Mouse (Mus musculus) gastrocnemius, postnatal 10 days (tissue): ENCODE results near the gene Acot7. TPM values are rescaled to one million over a fixed set of nuclear protein-coding genes. Genes with fewer than 3 reads are reported as not detected.

Experiments used
- DNase-seq: peaks from one replicate; pipeline ENCODE4 v3.0.0; 2021; ENCODE audit warnings: mixed read lengths
- total RNA-seq, 2 experiments: library from RNA; stranded (reverse); gene quantifications; 2 replicates each; pipeline ENCODE4 v1.2.3; 2021

Gene Acot7
- total RNA-seq, 2 experiments from 2014 or later: 11.9 to 14.1 TPM

DNA sequence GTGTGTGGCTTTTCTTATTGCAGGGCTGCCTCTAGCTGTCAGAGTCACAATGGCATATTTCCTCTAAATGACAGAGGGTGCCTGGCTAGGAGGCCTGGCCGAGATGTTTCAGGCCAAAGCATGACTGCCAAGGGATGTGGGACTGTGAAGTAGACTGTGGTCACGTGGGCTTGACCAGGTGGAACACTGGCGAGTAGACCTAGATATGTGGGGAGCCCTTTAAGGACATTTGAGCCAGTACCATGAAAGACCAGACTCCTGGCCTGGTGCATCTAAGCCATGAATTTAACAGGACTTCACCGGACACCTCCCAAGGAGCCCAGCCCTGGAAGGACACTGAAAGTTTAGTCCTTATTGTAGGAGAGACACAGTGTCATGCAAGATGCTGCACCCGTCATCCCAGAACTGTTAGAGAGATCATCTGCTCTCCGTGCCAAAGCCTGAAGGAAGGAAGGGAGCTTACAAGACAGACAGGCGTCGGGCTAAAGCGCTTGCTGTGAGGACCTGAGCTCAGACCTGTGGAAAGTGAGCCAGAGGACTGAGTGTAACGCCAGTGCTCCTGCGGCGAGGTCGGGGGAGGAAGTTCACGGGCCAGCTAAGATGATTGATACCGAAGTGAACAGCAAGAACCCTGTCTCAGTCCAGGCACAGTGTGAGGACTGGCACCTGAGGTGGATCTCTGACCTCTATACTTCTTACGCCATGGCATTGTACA, 2.2 kb downstream of the Acot7 start:
- no peak for DNase-seq

DNA sequence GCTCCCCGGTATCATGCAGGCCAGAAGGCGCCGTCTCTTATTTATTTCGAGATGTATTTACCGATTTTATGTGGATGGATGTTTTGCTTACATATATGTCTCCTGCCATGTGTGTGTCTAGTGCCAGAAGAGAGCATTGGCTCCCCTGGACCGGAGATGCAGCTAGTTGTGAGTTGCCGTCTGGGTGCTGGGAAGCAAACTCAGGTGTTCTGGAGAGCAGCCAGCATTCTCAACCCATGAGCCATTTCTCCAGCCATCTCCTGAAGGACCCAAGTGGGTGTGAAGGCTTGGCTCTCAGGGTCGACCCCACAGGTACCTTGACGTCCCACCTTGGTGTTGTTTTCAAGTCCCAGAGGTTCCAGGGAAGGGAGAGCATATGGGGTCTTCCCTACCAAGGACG, 4.3 kb downstream of the Acot7 start:
- no peak for DNase-seq

DNA sequence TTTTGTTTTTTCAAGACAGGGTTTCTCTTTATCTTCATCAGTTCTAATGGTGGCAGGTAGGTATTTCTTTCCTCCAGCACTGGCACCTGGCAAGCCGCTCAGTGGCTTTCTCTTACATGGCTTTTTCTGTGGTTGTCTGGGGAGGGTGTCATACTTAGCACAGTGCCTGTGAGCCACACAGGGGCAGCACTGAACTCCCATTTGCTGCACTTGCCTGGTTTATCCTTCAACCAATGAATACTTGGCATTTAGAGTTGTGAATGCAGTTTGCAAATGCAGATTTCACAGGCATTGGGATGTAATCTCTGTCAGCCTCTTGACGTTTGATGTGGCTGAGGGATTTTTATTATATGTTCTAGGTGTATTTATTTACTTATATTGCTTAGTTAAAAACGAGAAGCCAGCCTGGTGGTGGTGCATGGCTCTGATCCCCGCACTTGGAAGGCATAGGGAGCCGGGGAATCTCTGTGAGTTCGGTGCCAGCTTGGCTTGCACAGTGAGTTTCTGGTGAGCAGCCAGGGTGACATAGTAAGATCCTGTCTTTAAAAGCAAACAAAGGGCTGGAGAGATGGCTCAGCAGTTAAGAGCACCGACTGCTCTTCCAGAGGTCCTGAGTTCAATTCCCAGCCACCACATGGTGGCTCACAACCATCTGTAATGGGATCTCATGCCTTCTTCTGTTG, 6.6 kb downstream of the Acot7 start:
- no peak for DNase-seq

GRCm38 (mm10) chr4:152185137-152185509, 7.2 kb downstream of the Acot7 start:
- no peak for DNase-seq

DNA sequence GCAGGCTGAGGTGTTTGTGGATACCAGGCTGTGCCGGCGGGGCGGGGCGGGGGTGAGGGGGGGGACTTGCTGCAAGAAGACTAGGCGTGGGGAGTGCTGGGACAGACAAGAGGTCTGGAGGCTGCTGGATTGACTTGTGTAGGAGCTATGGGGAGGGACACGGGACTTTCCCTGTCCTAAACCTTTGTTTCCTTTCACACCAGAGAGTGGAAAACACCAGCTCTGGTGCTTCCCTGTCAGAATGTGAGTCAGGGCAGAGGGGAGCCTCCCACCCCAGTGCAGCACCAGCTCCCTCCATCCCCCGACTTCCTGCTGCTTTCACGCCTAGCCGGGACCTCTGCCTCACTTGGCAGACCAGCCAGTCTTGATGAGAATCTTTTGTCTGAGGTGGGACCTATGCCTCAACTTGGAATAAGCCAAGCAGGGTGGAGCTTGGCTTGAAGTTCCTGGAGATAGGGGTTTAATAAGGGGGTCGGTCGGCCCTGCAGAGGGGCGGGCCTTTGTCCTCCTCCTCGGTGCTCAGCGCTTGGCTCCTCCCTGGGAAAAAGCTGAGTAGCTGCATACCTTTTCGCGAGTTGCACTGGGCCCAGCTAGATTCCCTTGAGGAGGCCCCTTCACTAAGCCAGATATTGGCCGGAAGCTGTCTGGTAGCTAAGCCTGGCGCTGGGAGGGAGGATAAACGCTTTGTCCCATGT, 7.7 kb downstream of the Acot7 start:
- no peak for DNase-seq

DNA sequence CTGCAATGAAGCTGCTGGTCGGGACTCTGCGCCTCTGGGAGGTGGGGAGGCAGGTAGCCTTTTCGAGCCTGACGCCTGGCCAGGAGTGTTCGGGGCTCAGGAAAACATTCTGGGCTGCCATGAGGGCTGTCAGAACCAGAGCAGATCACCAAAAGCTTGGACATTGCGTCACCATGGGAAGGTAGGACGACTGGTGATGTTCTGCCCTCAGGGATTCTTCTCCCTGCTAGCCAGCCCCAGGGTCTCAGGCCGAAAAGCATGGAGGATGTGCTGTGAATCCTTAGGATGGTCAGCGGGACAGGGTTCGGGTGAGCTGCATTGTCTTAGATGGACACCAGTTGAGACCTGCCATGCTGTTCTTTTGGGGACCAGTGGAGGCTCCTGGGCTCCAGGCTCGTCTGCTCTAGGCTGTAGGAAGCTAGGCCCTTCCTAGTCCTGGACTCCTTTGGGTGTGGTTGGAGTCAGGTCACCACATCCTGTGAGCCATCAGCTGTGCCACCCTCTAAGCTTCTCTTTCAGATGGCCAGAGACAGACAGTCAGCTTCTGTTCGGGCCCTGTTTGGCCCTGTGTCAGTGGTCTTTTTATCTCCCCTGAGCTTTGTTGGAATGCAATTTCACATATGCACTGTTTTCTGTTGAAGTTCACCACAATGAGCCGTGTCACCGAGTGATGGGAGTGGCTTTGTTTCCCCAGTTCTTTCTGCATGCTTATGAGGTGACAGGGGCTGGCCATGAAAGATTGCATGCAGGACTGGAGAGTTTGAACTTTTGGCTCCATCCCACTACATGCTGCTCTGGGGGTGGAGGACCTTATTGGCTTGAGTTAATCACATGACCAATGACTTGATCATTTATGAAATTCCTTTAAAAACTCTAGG, 8.5 kb downstream of the Acot7 start:
- DNase-seq: no peak

DNA sequence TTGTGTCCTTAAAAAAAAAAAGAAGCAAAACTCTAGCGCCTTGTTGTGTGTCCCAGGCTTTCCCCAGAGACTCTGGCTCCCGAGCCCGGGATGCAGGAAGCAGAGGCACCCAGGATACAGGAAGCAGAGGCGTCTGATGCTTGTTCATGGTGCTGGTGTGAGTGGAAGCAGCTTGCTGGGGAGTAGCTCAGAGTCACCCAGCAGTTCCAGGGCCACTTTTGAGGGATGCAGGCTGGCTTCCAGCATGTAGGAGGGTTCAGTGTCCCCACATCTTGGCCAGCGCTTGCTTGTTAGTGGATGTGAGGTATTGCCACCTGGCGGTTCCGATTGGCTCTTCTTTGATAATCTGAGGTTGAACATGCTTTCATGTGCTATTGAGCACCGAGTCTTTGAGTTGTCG, 9.2 kb downstream of the Acot7 start:
- no peak for DNase-seq

GRCm38 (mm10) chr4:152188651-152189050, 10.7 kb downstream of the Acot7 start:
- DNase-seq: no peak

- DNase-seq: no peak
Measured at GRCm38 (mm10) chr4:152189071-152189470, 11.1 kb downstream of the Acot7 start.

DNA sequence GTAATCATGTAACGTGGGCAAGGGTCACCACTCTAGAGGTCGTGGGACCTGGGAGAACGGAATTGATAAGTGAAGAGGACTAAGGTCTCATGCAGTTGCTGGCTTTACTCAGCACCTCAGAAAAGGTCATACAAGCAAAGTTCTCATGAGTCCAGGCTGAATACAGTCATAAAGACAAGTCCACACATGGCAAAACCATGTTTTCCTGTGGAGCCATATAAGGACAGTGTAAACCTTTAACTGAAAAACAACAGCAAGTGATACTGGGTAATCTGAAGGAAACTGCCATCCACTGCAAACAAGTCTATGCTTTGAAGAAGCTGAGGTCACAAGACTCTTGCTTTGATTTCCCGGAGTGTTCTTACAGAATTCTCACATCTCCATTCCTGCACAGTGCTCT, 11.8 kb downstream of the Acot7 start:
- DNase-seq: no peak

GRCm38 (mm10) chr4:152190096-152190653, 12.2 kb downstream of the Acot7 start:
- DNase-seq: no peak

GRCm38 (mm10) chr4:152190701-152191100, 12.8 kb downstream of the Acot7 start:
- DNase-seq: no peak

- no peak for DNase-seq
Measured at GRCm38 (mm10) chr4:152192569-152192968, 14.6 kb downstream of the Acot7 start.

DNA sequence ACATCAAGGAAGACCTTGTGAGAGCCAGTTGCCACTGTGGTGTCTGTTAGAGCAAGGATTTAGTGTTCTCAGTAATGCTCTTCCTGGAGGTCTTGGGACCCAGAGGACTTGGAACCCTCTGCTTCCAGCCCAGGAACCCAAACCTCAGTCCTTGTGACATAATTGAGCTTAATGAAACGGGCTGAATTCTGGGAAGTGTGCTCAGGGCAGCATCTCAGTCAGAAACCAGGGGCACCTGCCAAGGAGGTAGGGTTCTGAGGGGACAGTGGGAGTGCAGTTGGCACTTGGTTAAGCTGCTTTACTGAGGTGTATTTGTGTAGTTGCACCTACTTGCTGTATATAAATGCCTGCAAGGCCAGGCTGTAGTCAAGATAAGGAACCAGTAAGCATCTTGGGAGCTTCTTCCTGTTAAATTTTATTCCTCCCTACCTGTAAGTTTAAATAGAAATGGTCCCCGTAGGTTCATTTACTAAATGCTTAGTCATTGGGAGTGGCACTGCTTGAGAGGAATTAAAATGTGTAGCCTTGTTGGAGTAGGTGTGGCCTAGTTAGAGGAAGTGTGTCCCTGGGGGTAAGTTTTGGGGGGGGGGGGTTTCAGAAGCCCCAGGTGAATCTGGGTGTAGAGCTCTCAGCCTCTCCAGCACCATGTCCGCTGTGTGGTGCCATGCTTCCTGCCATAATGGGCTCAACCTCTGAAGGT, 16.7 kb downstream of the Acot7 start:
- DNase-seq: no peak

DNA sequence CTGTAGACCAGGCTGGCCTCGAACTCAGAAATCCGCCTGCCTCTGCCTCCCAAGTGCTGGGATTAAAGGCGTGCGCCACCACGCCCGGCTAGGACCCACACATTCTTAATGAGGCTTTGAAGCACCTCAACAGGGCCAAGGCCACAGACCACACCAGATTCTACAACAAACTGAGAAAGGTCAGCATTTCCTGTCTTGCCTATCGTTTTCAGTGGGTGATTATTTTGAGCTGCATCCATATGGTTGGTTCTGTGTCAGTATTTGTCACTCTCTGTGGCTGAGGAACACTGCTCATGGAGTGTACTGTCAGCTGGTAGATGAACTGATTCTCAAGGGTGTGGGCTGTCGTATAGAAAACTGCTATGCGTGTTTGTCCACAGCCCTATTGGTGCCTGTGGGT, 18.3 kb downstream of the Acot7 start:
- DNase-seq: no peak

- DNase-seq: no peak
Measured at GRCm38 (mm10) chr4:152197545-152197944, 19.6 kb downstream of the Acot7 start.

GRCm38 (mm10) chr4:152199617-152200016, 21.7 kb downstream of the Acot7 start:
- DNase-seq: no peak

- no peak for DNase-seq
Measured at GRCm38 (mm10) chr4:152201492-152201891, 23.6 kb downstream of the Acot7 start.

- DNase-seq: no peak
Measured at GRCm38 (mm10) chr4:152202418-152202817, 24.5 kb downstream of the Acot7 start.

DNA sequence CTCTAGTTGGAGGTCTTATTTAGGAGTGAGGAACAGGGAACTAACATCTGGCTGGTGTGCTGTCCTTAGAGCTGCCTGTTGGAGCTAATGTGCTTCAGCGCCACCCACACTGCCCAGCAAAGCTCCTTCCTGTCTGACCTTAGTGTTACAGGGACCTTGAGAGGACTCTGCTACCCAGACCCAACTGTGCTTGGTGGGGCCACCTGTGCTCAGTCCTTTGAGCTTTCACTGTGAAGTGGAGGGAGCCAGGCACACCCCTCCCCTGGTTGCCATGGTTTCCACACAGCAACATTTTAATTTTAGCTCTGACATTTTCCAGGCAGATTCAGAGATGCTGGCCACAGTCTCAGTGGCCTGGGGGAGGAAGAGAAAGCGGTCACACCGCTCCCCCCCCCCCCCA, 25.0 kb downstream of the Acot7 start:
- DNase-seq: no peak

DNA sequence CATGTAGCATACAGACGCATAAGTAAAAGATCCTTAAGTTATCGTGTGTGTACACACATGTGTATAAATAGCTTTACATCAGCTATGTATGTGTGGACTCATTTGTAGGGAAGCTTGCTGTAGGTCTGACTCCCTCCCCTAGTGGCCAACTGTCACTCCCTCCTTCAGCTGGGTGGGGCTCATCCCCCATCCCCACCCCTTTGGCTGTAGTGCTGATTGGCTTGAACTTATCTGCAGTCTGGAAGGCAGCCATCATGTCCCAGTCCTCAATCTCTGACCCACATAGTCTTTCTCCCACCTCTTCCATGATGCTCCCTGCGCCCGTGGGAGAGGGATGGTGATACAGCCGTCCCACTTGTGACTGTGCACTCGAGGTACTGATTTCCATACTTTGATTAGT, 26.7 kb downstream of the Acot7 start:
- DNase-seq: no peak

DNA sequence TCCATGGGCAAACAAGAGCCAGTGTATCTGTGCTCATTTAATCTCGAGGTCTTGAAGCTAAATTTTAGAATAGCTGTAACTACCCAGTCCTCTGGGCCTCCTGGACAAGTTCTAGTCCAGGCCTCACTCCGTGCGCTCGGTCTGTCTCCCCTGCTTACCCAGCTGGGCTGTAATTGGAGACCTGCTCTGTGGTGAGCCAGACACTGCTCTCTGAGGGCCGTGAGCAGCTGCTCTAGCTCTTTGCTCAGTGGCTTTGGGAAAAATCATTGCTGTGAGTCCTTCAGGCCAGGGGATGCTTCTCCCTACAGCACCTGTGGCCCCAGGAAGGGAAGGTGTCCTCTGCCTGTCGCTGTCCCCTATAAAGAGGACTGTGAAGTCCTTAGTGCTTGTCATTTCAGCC, 28.3 kb downstream of the Acot7 start:
- DNase-seq: no peak
